Mouse (Mus musculus) C2C12 (cell line): ENCODE results near the gene Spint2. TPM values are rescaled to one million over a fixed set of nuclear protein-coding genes. Genes with fewer than 3 reads are reported as not detected.

Experiments
- H3K27me3 ChIP-seq: one replicate; pipeline ENCODE4 v1.6.1; 2011; ENCODE audit not compliant: control insufficient read depth, insufficient read depth, insufficient read length
- H3K36me3 ChIP-seq: one replicate; pipeline ENCODE4 v1.6.1; 2011; ENCODE audit not compliant: control insufficient read depth, insufficient read depth
- H3K4me3 ChIP-seq: one replicate; pipeline ENCODE4 v1.5.1; 2011; ENCODE audit warnings: mild to moderate bottlenecking, control low read depth; ENCODE audit not compliant: poor library complexity, insufficient read depth, severe bottlenecking
- H3K79me2 ChIP-seq: one replicate; pipeline ENCODE4 v1.6.1; 2011; ENCODE audit not compliant: control insufficient read depth, insufficient read depth
- H3K79me3 ChIP-seq: one replicate; pipeline ENCODE4 v1.6.1; 2011; ENCODE audit warnings: low read depth, control low read depth
- H3ac ChIP-seq: one replicate; pipeline ENCODE3; 2011; ENCODE audit warnings: low read depth; ENCODE audit not compliant: control insufficient read depth, insufficient read length
- CEBPB ChIP-seq: IDR thresholded peaks from one replicate; pipeline ENCODE4 v1.6.1; 2011; ENCODE audit warnings: low read depth, mild to moderate bottlenecking, control low read depth, moderate library complexity
- CTCF ChIP-seq: IDR thresholded peaks from one replicate; pipeline ENCODE4 v1.5.1; 2011; ENCODE audit not compliant: control insufficient read depth, insufficient read depth, insufficient read length
- FOSL1 ChIP-seq: IDR thresholded peaks from one replicate; pipeline ENCODE4 v1.8.0; 2011; ENCODE audit warnings: mild to moderate bottlenecking, low read length; ENCODE audit not compliant: poor library complexity, insufficient read depth, severe bottlenecking
- MAX ChIP-seq: IDR thresholded peaks from one replicate; pipeline ENCODE4 v1.6.1; 2011; ENCODE audit warnings: mild to moderate bottlenecking, control low read depth
- MYOD1 ChIP-seq: IDR thresholded peaks from one replicate; pipeline ENCODE4 v1.6.1; 2011; ENCODE audit warnings: low read depth; ENCODE audit not compliant: control insufficient read depth, insufficient read length
- MYOG ChIP-seq: IDR thresholded peaks from one replicate; pipeline ENCODE4 v1.6.1; 2011; ENCODE audit not compliant: control insufficient read depth, insufficient read length; ENCODE audit errors: extremely low read depth
- USF1 ChIP-seq: IDR thresholded peaks from one replicate; pipeline ENCODE4 v1.6.1; 2011; ENCODE audit warnings: low read depth, mild to moderate bottlenecking, control low read depth, moderate library complexity
- polyA plus RNA-seq: library from polyadenylated mRNA; unstranded; fragments of >200 nt; fragmentation: generic; extraction: Trizol; gene quantifications from one replicate; pipeline ENCODE4 v1.2.1, GENCODE M21; 2012; ENCODE audit warnings: missing spikeins

Spint2 gene
- polyA plus RNA-seq, 1 experiment, result not detected

GRCm38 (mm10) chr7:29292458-29293098 is 10.9 kb upstream of the Spint2 start:
- no peak overlapping the region for H3ac ChIP-seq
- no peaks in the 10 kb centered on the region for H3K79me2 ChIP-seq
- H3K4me3 ChIP-seq, result no peak overlapping the region
- TF ChIP-seq FOSL1 (no peak), USF1 (no peak), CTCF (no peak), MYOD1 (no peak), MAX (no peak), MYOG (no peak), CEBPB (no peak)
- no peaks in the 10 kb centered on the region for H3K79me3 ChIP-seq
- H3K36me3 ChIP-seq, result no peaks in the 10 kb centered on the region
- no peaks in the 10 kb centered on the region for H3K27me3 ChIP-seq

DNA sequence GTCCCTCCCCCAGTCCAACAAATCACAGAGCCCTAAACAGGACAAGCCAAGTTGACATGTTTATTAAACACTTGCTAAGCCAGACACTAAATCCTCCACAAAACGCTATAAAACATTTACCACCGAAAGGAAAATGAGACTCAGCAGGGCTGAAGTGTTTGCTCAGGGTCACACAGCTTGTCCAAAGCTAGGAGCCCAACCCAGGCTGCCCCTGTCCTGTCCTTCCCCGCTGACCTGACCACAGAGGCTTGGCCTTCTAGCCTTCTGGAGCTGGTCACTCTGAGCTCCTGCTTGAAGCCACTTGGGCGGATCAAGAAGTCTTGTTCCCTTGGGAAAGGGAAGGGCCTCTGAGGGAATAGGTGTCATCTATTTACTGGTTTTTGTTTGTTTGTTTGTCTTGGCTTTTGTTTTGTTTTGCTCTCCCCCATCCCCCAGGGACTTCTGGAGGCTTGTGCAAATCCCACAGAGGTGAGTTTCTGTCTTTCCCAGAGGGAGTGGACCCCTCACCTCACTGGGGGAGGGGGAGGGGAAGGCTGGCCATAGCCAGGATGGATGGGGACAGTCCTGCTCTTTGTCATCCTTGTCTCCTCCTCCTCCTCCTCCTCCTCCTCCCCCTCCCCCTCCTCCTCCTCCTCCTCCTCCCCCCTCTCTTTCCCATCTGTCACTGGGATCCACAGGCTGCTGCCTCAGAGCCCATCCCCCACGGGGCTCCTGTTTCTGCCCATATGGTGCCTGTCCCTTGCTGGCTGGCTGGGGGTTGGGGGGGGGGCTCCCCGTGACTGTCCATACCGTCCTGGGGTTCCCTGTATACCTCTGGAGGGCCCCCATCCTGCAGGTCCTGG is 10.1 kb upstream of the Spint2 start:
- Histone ChIP-seq H3K79me3 (no peaks in the 10 kb centered on the region), H3K27me3 (no peaks in the 10 kb centered on the region), H3K4me3 (no peak overlapping the region), H3K36me3 (no peaks in the 10 kb centered on the region), H3ac (no peak overlapping the region), H3K79me2 (no peaks in the 10 kb centered on the region)
- no peak for TF ChIP-seq USF1
- TF ChIP-seq CTCF, result no peak
- no peak for TF ChIP-seq FOSL1
- TF ChIP-seq MAX, result no peak
- no peak for TF ChIP-seq MYOG
- TF ChIP-seq MYOD1, result no peak
- TF ChIP-seq CEBPB, result no peak

DNA sequence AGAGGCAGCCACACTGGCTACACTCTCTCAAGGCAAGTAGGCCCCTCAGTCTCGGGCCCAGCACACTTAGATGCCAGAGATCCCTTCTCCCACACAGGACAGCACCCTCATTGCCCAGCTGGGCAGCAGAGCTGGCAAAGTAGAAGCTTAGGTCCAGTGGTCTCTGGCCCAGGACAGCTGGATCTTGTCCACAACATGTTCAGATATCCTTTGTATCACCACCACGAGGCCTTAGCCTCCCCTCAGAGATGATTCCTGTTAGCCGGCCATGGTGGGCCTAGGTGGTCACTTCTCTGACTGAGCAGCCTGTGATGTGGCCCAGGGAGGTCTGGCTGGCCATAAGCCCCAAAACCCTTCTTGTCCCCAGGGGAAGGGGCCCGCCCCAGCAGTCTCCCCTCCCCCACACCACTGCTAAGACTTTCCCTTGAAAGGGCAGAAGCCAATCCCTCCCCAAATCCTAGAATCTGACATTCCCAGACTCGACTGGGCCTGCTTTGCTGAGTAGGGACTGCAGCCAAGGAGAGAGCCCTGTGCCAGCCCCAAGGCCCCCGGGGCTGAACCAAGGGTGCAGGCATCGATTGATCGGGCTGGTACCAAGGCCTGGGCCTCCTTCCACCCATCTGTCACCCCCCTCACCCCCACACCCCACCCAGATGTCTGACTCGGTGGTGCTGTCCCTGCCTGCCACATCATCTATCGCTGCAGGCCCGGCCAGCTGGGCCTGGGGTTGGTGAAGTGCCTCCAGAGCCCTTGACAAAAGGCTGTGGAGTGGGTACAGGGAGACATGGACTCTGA is 9.2 kb upstream of the Spint2 start:
- H3ac ChIP-seq, result no peak overlapping the region
- H3K4me3 ChIP-seq, result no peak overlapping the region
- H3K79me2 ChIP-seq, result no peaks in the 10 kb centered on the region
- no peaks in the 10 kb centered on the region for H3K27me3 ChIP-seq
- H3K36me3 ChIP-seq, result no peaks in the 10 kb centered on the region
- no peaks in the 10 kb centered on the region for H3K79me3 ChIP-seq
- no peak for TF ChIP-seq CTCF
- TF ChIP-seq CEBPB, result no peak
- TF ChIP-seq MAX, result no peak
- no peak for TF ChIP-seq USF1
- no peak for TF ChIP-seq MYOD1
- no peak for TF ChIP-seq MYOG
- no peak for TF ChIP-seq FOSL1

- Histone ChIP-seq H3K27me3 (no peaks in the 10 kb centered on the region), H3K79me3 (no peaks in the 10 kb centered on the region), H3K79me2 (no peaks in the 10 kb centered on the region), H3ac (no peak overlapping the region), H3K4me3 (no peak overlapping the region), H3K36me3 (no peaks in the 10 kb centered on the region)
- TF ChIP-seq MAX (no peak), MYOG (no peak), CTCF (no peak), USF1 (no peak), CEBPB (no peak), FOSL1 (no peak), MYOD1 (no peak)
Observed at GRCm38 (mm10) chr7:29289856-29290255, 8.1 kb upstream of the Spint2 start.

DNA sequence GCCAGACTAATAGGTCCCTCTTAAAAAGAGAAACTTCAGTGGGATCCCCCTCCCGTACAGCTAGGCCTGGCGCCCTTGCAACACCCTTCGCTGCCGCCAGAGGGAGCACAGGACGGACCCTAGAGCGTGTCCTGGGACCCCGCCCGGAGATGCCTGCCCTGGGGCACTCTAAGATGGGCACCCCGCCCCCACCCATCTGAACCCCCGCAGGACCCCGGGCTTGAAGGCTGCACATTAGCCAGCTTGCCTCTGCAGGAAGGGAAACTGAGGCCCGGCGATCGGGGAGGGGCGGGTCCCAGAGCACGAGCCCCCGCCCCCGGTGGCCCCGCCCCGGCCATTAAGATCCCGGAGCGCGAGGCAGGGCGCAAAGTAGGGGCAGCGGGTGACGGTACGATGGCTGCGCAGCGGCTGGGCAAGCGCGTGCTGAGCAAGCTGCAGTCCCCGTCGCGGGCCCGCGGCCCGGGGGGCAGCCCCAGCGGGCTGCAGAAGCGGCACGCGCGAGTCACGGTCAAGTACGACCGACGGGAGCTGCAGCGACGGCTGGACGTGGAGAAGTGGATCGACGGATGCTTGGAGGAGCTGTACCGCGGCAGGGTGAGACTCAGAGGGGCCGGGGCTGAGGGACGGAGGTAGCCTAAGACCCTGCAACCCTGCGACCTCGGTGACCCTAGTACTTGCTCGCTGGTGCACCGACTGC is 7.4 kb upstream of the Spint2 start, which contains the start of gene Ppp1r14a:
Gene Ppp1r14a, plus strand, starts transcription at position 367 of the 697 bp plus-strand sequence.
- Histone ChIP-seq H3K79me2 (no peaks in the 10 kb centered on the region), H3K36me3 (no peaks in the 10 kb centered on the region), H3K79me3 (no peaks in the 10 kb centered on the region), H3K4me3 (peak within 1 kb of the TSS; percentile 6), H3ac (no peak within 1 kb of the TSS), H3K27me3 (no peaks in the 10 kb centered on the region)
- TF ChIP-seq MYOD1 (no peak), CEBPB (no peak), FOSL1 (no peak), MYOG (no peak), CTCF (peak; percentile 85)
